Mouse (Mus musculus) E14TG2a.4 (cell line): ENCODE measurements around the gene Prf1.

Experiments used
- CTCF ChIP-seq: conservative IDR thresholded peaks from 2 replicates; pipeline ENCODE4 v1.5.1; 2014; ENCODE audit warnings: low read length
- NANOG ChIP-seq: IDR thresholded peaks from 2 replicates; pipeline ENCODE4 v1.6.1; 2014; ENCODE audit warnings: borderline replicate concordance, low read length, mixed read lengths

DNA sequence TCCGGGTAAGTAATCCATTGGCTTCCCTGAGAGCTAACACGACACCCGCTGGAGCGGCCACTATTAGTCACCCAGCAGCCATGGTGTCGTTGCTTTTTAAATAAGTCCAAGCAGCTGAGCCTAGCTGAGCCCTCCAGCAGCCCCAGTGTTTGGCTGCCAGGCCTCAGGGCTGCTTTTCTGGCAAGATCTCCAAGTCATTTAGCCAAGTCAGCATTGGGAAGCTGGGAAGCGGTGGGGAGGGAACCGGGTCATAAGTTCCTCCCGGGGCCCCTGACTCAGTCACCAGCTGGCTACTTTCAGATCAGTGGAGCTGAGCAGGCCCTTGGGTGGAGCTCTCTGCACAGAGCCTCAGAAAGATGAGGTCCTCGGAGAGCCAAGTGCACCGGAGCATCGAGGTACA lies 12.4 kb upstream of the Prf1 start:
- no peak for TF ChIP-seq CTCF
- no peak for TF ChIP-seq NANOG
